Mouse (Mus musculus) stomach, embryonic 15.5 days (tissue): ENCODE results near the gene Tk1. TPM values are rescaled to one million over a fixed set of nuclear protein-coding genes. Genes with fewer than 3 reads are reported as not detected.

Experiments used
- ATAC-seq: fragments of 200-750 bp; cut with Nextera tagmentation; 2 replicates; pipeline ENCODE4 v1.8.0; 2017; ENCODE audit warnings: low read depth, moderate number of reproducible peaks, moderate TSS enrichment; ENCODE audit not compliant: insufficient read depth, low FRiP score
- H3K27ac ChIP-seq: fragments of 300-500 bp; sonication (generic); 2 replicates; pipeline ENCODE4 v1.5.1; 2015; ENCODE audit warnings: mild to moderate bottlenecking, inconsistent platforms
- H3K27me3 ChIP-seq: fragments of 300-500 bp; sonication (generic); replicated peaks from 2 replicates; pipeline ENCODE4 v1.6.1; 2015; ENCODE audit warnings: inconsistent platforms
- H3K36me3 ChIP-seq: fragments of 300-500 bp; sonication (generic); 2 replicates; pipeline ENCODE4 v1.6.1; 2015; ENCODE audit warnings: inconsistent platforms
- H3K4me1 ChIP-seq: fragments of 300-500 bp; sonication (generic); 2 replicates; pipeline ENCODE4 v1.6.1; 2015; ENCODE audit warnings: inconsistent platforms
- H3K4me2 ChIP-seq: fragments of 300-500 bp; sonication (generic); 2 replicates; pipeline ENCODE4 v1.6.1; 2015; ENCODE audit warnings: mild to moderate bottlenecking, inconsistent platforms
- H3K4me3 ChIP-seq: fragments of 300-500 bp; sonication (generic); replicated peaks from 2 replicates; pipeline ENCODE4 v1.5.1; 2015; ENCODE audit warnings: inconsistent platforms
- H3K9ac ChIP-seq: fragments of 300-500 bp; sonication (generic); 2 replicates; pipeline ENCODE4 v1.6.1; 2015; ENCODE audit warnings: inconsistent platforms
- H3K9me3 ChIP-seq: fragments of 300-500 bp; sonication (generic); 2 replicates; pipeline ENCODE4 v1.6.1; 2016; ENCODE audit warnings: inconsistent platforms
- WGBS: fragments of 180-500 bp; shearing (Covaris S2); methylation state at CpG from one replicate; pipeline ENCODE4 v1.1.7; 2015; 5-methylcytosine and 5-hydroxymethylcytosine counted together
- polyA plus RNA-seq: library from polyadenylated mRNA; unstranded; fragments of >200 nt; fragmentation: Nextera tagmentation; extraction: Ambion mirVana; gene quantifications from 2 replicates; pipeline ENCODE4 v1.2.1, GENCODE M21; 2015

The Tk1 gene
- polyA plus RNA-seq, 1 experiment from 2014 or later, result 139 TPM

GRCm38 (mm10) chr11:117782705-117783034, 43.2 kb downstream of the Tk1 start:
- ATAC-seq, result no peak
- H3K4me3 ChIP-seq, result peak overlapping the region; percentile 32
- H3K4me2 ChIP-seq, result peak overlapping the region; percentile 66
- no peaks in the 10 kb centered on the region for H3K9me3 ChIP-seq
- 50% methylated on average over 9 of the region's 9 CpGs for WGBS
- H3K36me3 ChIP-seq, result no peaks in the 10 kb centered on the region
- H3K9ac ChIP-seq, result 0 out of 2 replicates have a peak overlapping the region, but pooled peaks have one; percentile 22
- peaks cover 48% of the 10 kb centered on the region for H3K4me1 ChIP-seq
- no peaks in the 10 kb centered on the region for H3K27me3 ChIP-seq
- peak overlapping the region; percentile 26; the same call in 1 of the 2 replicates for H3K27ac ChIP-seq

GRCm38 (mm10) chr11:117781993-117782704, 43.7 kb downstream of the Tk1 start, which contains the start of the genes Tmc8 and Tmc6:
Gene Tmc8, plus strand, starts transcription at chr11:117782076.
Gene Tmc6, minus strand, starts transcription at chr11:117782198.
- peak; percentile 20; the same call in 1 of the 2 replicates for ATAC-seq
- no peaks in the 10 kb centered on the region for H3K9me3 ChIP-seq
- H3K4me3 ChIP-seq, result peak within 1 kb of the TSS; percentile 47
- H3K9ac ChIP-seq, result 0 out of 2 replicates have a peak within 1 kb of the TSS, but pooled peaks have one; percentile 22
- H3K27me3 ChIP-seq, result no peaks in the 10 kb centered on the region
- H3K27ac ChIP-seq, result peak within 1 kb of the TSS; percentile 94
- WGBS, result 55% methylated on average over 24 of the region's 24 CpGs
- H3K4me2 ChIP-seq, result peak within 1 kb of the TSS; percentile 80
- no peaks in the 10 kb centered on the region for H3K36me3 ChIP-seq
- peaks cover 51% of the 10 kb centered on the region for H3K4me1 ChIP-seq

- peak overlapping the region; percentile 80 for H3K4me2 ChIP-seq
- H3K27me3 ChIP-seq, result no peaks in the 10 kb centered on the region
- H3K36me3 ChIP-seq, result no peaks in the 10 kb centered on the region
- peak overlapping the region; percentile 94 for H3K27ac ChIP-seq
- H3K9me3 ChIP-seq, result no peaks in the 10 kb centered on the region
- peaks cover 51% of the 10 kb centered on the region for H3K4me1 ChIP-seq
- ATAC-seq, result no peak
- H3K9ac ChIP-seq, result no peak overlapping the region
- 17% methylated on average over 18 of the region's 18 CpGs for WGBS
- peak overlapping the region; percentile 47 for H3K4me3 ChIP-seq
Observed at GRCm38 (mm10) chr11:117781199-117781821, 44.6 kb downstream of the Tk1 start.

GRCm38 (mm10) chr11:117780582-117781111, 45.2 kb downstream of the Tk1 start:
- Histone ChIP-seq H3K27me3 (no peaks in the 10 kb centered on the region), H3K9me3 (no peaks in the 10 kb centered on the region), H3K27ac (peak overlapping the region; percentile 94), H3K9ac (peak overlapping the region; percentile 17), H3K4me2 (peak overlapping the region; percentile 80), H3K4me3 (peak overlapping the region; percentile 47), H3K4me1 (peaks cover 48% of the 10 kb centered on the region), H3K36me3 (no peaks in the 10 kb centered on the region)
- WGBS, result 2% methylated on average over 19 of the region's 19 CpGs
- peak; percentile 83 for ATAC-seq

- Histone ChIP-seq H3K4me3 (peak overlapping the region; percentile 47), H3K9ac (peak overlapping the region; percentile 17), H3K4me2 (peak overlapping the region; percentile 80), H3K36me3 (no peaks in the 10 kb centered on the region), H3K9me3 (no peaks in the 10 kb centered on the region), H3K27me3 (no peaks in the 10 kb centered on the region), H3K4me1 (peaks cover 48% of the 10 kb centered on the region), H3K27ac (peak overlapping the region; percentile 94)
- ATAC-seq, result no peak
- WGBS, result 3% methylated on average over 17 of the region's 17 CpGs
Observed at GRCm38 (mm10) chr11:117780199-117780515, 45.7 kb downstream of the Tk1 start.

- no peak; the same call in 1 of the 2 replicates for ATAC-seq
- WGBS, result 4% methylated on average over 38 of the region's 38 CpGs
Observed at GRCm38 (mm10) chr11:117779434-117780198, 46.3 kb downstream of the Tk1 start.

GRCm38 (mm10) chr11:117778851-117779433, 47.0 kb downstream of the Tk1 start:
- peaks cover 48% of the 10 kb centered on the region for H3K4me1 ChIP-seq
- peak overlapping the region; percentile 80 for H3K4me2 ChIP-seq
- H3K27ac ChIP-seq, result peak overlapping the region; percentile 94
- H3K9me3 ChIP-seq, result no peaks in the 10 kb centered on the region
- H3K9ac ChIP-seq, result peak overlapping the region; percentile 17; the same call in 1 of the 2 replicates
- WGBS, result 45% methylated on average over 12 of the region's 12 CpGs
- 0 out of 2 replicates have a peak, but pooled peaks cover 4% of the 10 kb centered on the region for H3K36me3 ChIP-seq
- peak overlapping the region; percentile 47 for H3K4me3 ChIP-seq
- no peaks in the 10 kb centered on the region for H3K27me3 ChIP-seq
- ATAC-seq, result no peak

More at GRCm38 (mm10) chr11:117779434-117780198, 46.3 kb downstream of the Tk1 start:
- peaks cover 48% of the 10 kb centered on the region for H3K4me1 ChIP-seq
- peak overlapping the region; percentile 94 for H3K27ac ChIP-seq
- H3K4me3 ChIP-seq, result peak overlapping the region; percentile 47
- H3K27me3 ChIP-seq, result no peaks in the 10 kb centered on the region
- H3K9me3 ChIP-seq, result no peaks in the 10 kb centered on the region
- H3K36me3 ChIP-seq, result 0 out of 2 replicates have a peak, but pooled peaks cover 4% of the 10 kb centered on the region
- H3K4me2 ChIP-seq, result peak overlapping the region; percentile 80
- H3K9ac ChIP-seq, result peak overlapping the region; percentile 17

- ATAC-seq, result no peak
- H3K27ac ChIP-seq, result no peak overlapping the region
Observed at GRCm38 (mm10) chr11:117778031-117778430, 47.9 kb downstream of the Tk1 start.

GRCm38 (mm10) chr11:117777111-117777510, 48.8 kb downstream of the Tk1 start:
- Histone ChIP-seq H3K4me3 (no peak overlapping the region), H3K27me3 (no peaks in the 10 kb centered on the region), H3K9me3 (no peaks in the 10 kb centered on the region), H3K27ac (no peak overlapping the region), H3K4me2 (no peak overlapping the region), H3K36me3 (0 out of 2 replicates have a peak, but pooled peaks cover 4% of the 10 kb centered on the region), H3K4me1 (peaks cover 36% of the 10 kb centered on the region), H3K9ac (no peak overlapping the region)
- no peak for ATAC-seq
- 87% methylated on average over 5 of the region's 5 CpGs for WGBS

More at GRCm38 (mm10) chr11:117778031-117778430, 47.9 kb downstream of the Tk1 start:
- Histone ChIP-seq H3K9me3 (no peaks in the 10 kb centered on the region), H3K4me2 (0 out of 2 replicates have a peak overlapping the region, but pooled peaks have one; percentile 80), H3K27me3 (no peaks in the 10 kb centered on the region), H3K4me3 (no peak overlapping the region), H3K4me1 (peaks cover 43% of the 10 kb centered on the region), H3K36me3 (0 out of 2 replicates have a peak, but pooled peaks cover 4% of the 10 kb centered on the region), H3K9ac (no peak overlapping the region)
- WGBS, result 93% methylated on average over 11 of the region's 11 CpGs

GRCm38 (mm10) chr11:117776085-117776792, 49.7 kb downstream of the Tk1 start:
- ATAC-seq, result no peak
- Histone ChIP-seq H3K9ac (no peak overlapping the region), H3K27me3 (no peaks in the 10 kb centered on the region), H3K4me1 (peaks cover 28% of the 10 kb centered on the region), H3K4me2 (no peak overlapping the region), H3K9me3 (no peaks in the 10 kb centered on the region), H3K4me3 (no peak overlapping the region), H3K27ac (no peak overlapping the region), H3K36me3 (0 out of 2 replicates have a peak, but pooled peaks cover 4% of the 10 kb centered on the region)
- 91% methylated on average over 14 of the region's 14 CpGs for WGBS
